Mouse (Mus musculus) spleen, adult 2 months (tissue): Measurements from ENCODE around the gene Iqgap2.

Experiments
- CTCF ChIP-seq: fragments of 200-500 bp; IDR thresholded peaks from 2 replicates; pipeline ENCODE4 v1.5.1; 2011; ENCODE audit warnings: mild to moderate bottlenecking, inconsistent platforms; ENCODE audit not compliant: insufficient read depth, insufficient read length, insufficient replicate concordance; ENCODE audit errors: extremely low read depth
- POLR2A ChIP-seq: fragments of 200-500 bp; IDR thresholded peaks from 2 replicates; pipeline ENCODE4 v1.6.1; 2011; ENCODE audit warnings: low read depth, low read length, inconsistent platforms

DNA sequence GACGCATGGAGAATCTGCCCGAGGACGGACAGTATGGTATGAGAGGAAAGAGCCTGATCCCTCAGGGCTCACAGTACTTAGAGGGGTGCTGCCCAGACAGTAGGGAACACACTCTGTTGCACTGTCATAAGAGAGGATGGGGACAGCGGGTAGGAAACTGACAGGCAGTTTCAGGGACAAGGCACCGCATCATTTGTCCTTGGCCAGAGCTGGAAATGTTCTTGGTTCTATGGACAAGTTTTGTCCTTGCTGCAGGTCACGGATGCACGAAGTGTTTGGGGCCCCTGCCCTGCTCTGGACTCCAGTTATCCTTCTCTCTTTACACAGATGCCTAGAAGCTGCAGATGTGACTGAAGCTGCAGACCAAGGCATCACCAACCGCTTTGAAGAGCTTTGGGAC is 284.7 kb downstream of the Iqgap2 start:
- TF ChIP-seq CTCF, result no peak
- no peak for TF ChIP-seq POLR2A
